Mouse (Mus musculus): ENCODE data around the gene Sstr5. TPM values are rescaled to one million over a fixed set of nuclear protein-coding genes. Genes with fewer than 3 reads are reported as not detected.

Sstr5 gene
- total RNA-seq, 2 experiments from 2014 or later: not detected

Other genes starting within 250 kb of the Sstr5 start
- under 1 TPM; 0.42 to 0.43 TPM for gene Baiap3, start 240.9 kb downstream of the Sstr5 start, total RNA-seq (2021)
- gene Ube2i, start 222.7 kb downstream of the Sstr5 start, total RNA-seq (2021): 10 to 100 TPM; 84.3 to 95.1 TPM
- gene Prss34, start 198.9 kb downstream of the Sstr5 start, total RNA-seq (2021): under 1 TPM; 0.22 to 0.25 TPM
- gene Prss28, start 188.6 kb downstream of the Sstr5 start, total RNA-seq (2021): not detected
- not detected for gene Prss29, start 178.6 kb downstream of the Sstr5 start, total RNA-seq (2021)
- gene Tpsab1, start 151.7 kb downstream of the Sstr5 start, total RNA-seq (2021): under 1 TPM; 0.70 to 0.86 TPM
- 1 to 10 TPM; 1.8 to 2.2 TPM for gene Tpsb2, start 131.0 kb downstream of the Sstr5 start, total RNA-seq (2021)
- under 1 TPM in 1 of 2 experiments, not detected in 1; 0.30 TPM for gene Tpsg1, start 128.0 kb downstream of the Sstr5 start, total RNA-seq (2021)
- gene Cacna1h, start 63.5 kb downstream of the Sstr5 start, total RNA-seq (2021): 1 to 10 TPM; 5.4 to 6.5 TPM
- gene Tekt4, start 42.7 kb downstream of the Sstr5 start, total RNA-seq (2021): under 1 TPM in 1 of 2 experiments, not detected in 1; 0.47 TPM
- under 1 TPM; 0.33 to 0.49 TPM for gene Sox8, start 73.4 kb upstream of the Sstr5 start, total RNA-seq (2021)
- 10 to 100 TPM; 27.4 to 33.8 TPM for gene Lmf1, start 81.8 kb upstream of the Sstr5 start, total RNA-seq (2021)
- gene Gng13, start 219.9 kb upstream of the Sstr5 start, total RNA-seq (2021): under 1 TPM; 0.98 to 1.00 TPM
- 1 to 10 TPM; 1.0 to 2.1 TPM for gene Chtf18, start 230.1 kb upstream of the Sstr5 start, total RNA-seq (2021)
- gene Rpusd1, start 230.4 kb upstream of the Sstr5 start, total RNA-seq (2021): 1 to 10 TPM; 3.7 to 5.1 TPM
- gene Mslnl, start 238.8 kb upstream of the Sstr5 start, total RNA-seq (2021): not detected